Mouse (Mus musculus) CH12.LX (cell line): ENCODE measurements around the gene Amhr2. TPM values are rescaled to one million over a fixed set of nuclear protein-coding genes. Genes with fewer than 3 reads are reported as not detected.

Source experiments
- DNase-seq: peaks from one replicate; pipeline ENCODE4 v3.0.0-alpha.2; 2013; ENCODE audit errors: extremely low read depth
- H3K27ac ChIP-seq: 2 replicates; pipeline ENCODE4 v1.5.1; 2012; ENCODE audit warnings: low read depth, mild to moderate bottlenecking, control low read depth, moderate library complexity; ENCODE audit not compliant: insufficient read depth
- H3K27me3 ChIP-seq: replicated peaks from 2 replicates; pipeline ENCODE3; 2012; ENCODE audit warnings: inconsistent platforms
- H3K36me3 ChIP-seq, 2 experiments: replicated peaks in 1 of 2; 2 replicates each; pipeline versions ENCODE3 to v1.6.1; 2012; ENCODE audit warnings: inconsistent platforms in 1 of 2, low read length in 1 of 2, mild to moderate bottlenecking in 1 of 2, mixed read lengths in 1 of 2, moderate library complexity in 1 of 2; ENCODE audit not compliant: control insufficient read depth in 1 of 2, insufficient read depth in 1 of 2
- H3K4me1 ChIP-seq, 2 experiments: 2 replicates each; pipeline ENCODE4 v1.6.1; 2012; ENCODE audit warnings: inconsistent platforms in 1 of 2, moderate library complexity in 1 of 2; ENCODE audit not compliant: insufficient read depth in 2 of 2, control insufficient read depth in 1 of 2
- H3K4me2 ChIP-seq: 2 replicates; pipeline ENCODE4 v1.6.1; 2012; ENCODE audit warnings: low read depth, mild to moderate bottlenecking, control low read depth; ENCODE audit not compliant: poor library complexity, insufficient read depth, severe bottlenecking
- H3K4me3 ChIP-seq, 3 experiments: fragments of 150-350 bp in 1 of 3; sonication (generic) in 1 of 3; replicated peaks in 1 of 3; 2 replicates each; pipeline versions ENCODE3 to v1.5.1; 2011 to 2012; ENCODE audit warnings: low read depth in 2 of 3, low read length in 2 of 3, mild to moderate bottlenecking in 2 of 3, moderate library complexity in 2 of 3, control low read depth in 1 of 3, improper control_type of control experiment in 1 of 3, inconsistent platforms in 1 of 3, mixed read lengths in 1 of 3; ENCODE audit not compliant: poor library complexity in 1 of 3
- H3K79me2 ChIP-seq: replicated peaks from 2 replicates; pipeline ENCODE4 v1.6.1; 2012; ENCODE audit warnings: mild to moderate bottlenecking, moderate library complexity; ENCODE audit not compliant: control insufficient read depth, poor library complexity, insufficient read depth, severe bottlenecking; ENCODE audit errors: extremely low read depth
- H3K9ac ChIP-seq: 2 replicates; pipeline ENCODE4 v1.6.1; 2012; ENCODE audit warnings: low read depth, mild to moderate bottlenecking, control low read depth, moderate library complexity; ENCODE audit not compliant: insufficient read depth
- H3K9me3 ChIP-seq: replicated peaks from 2 replicates; pipeline ENCODE3; 2012; ENCODE audit warnings: low read length, inconsistent platforms, mixed read lengths
- BHLHE40 ChIP-seq: IDR thresholded peaks from 2 replicates; pipeline ENCODE4 v1.6.1; 2011; ENCODE audit warnings: mild to moderate bottlenecking, low read depth, low read length, improper control_type of control experiment
- CHD1 ChIP-seq: IDR thresholded peaks from 2 replicates; pipeline ENCODE4 v1.6.1; 2012; ENCODE audit warnings: low read depth, low read length, improper control_type of control experiment, inconsistent platforms
- CHD2 ChIP-seq: IDR thresholded peaks from 2 replicates; pipeline ENCODE4 v1.6.1; 2011; ENCODE audit warnings: low read length, improper control_type of control experiment
- CTCF ChIP-seq, 2 experiments: IDR thresholded peaks in 1 of 2; conservative IDR thresholded peaks in 1 of 2; 2 replicates each; pipeline ENCODE4 v1.5.1; 2011 to 2012; ENCODE audit warnings: low read depth in 2 of 2, low read length in 2 of 2, improper control_type of control experiment in 1 of 2, inconsistent platforms in 1 of 2, mild to moderate bottlenecking in 1 of 2, moderate library complexity in 1 of 2
- E2F4 ChIP-seq: IDR thresholded peaks from 2 replicates; pipeline ENCODE4 v1.6.1; 2011; ENCODE audit warnings: low read depth, low read length, improper control_type of control experiment; ENCODE audit not compliant: insufficient replicate concordance
- ELF1 ChIP-seq: IDR thresholded peaks from 2 replicates; pipeline ENCODE4 v1.6.1; 2014; ENCODE audit warnings: low read depth, mild to moderate bottlenecking, inconsistent platforms, low read length, improper control_type of control experiment
- EP300 ChIP-seq: IDR thresholded peaks from 2 replicates; pipeline ENCODE4 v1.6.1; 2011; ENCODE audit warnings: low read length, improper control_type of control experiment
- ETS1 ChIP-seq: conservative IDR thresholded peaks from 2 replicates; pipeline ENCODE4 v1.6.1; 2012; ENCODE audit warnings: low read depth, mild to moderate bottlenecking, inconsistent platforms, low read length, improper control_type of control experiment, moderate library complexity
- GABPA ChIP-seq: IDR thresholded peaks from 2 replicates; pipeline ENCODE4 v1.6.1; 2012; ENCODE audit warnings: low read depth, low read length, improper control_type of control experiment, inconsistent platforms; ENCODE audit not compliant: insufficient replicate concordance
- HCFC1 ChIP-seq: IDR thresholded peaks from 2 replicates; pipeline ENCODE4 v1.6.1; 2012; ENCODE audit warnings: low read depth, mild to moderate bottlenecking, inconsistent platforms, low read length, improper control_type of control experiment
- IRF4 ChIP-seq: IDR thresholded peaks from 2 replicates; pipeline ENCODE4 v1.6.1; 2014; ENCODE audit warnings: low read depth, mild to moderate bottlenecking, inconsistent platforms, low read length, improper control_type of control experiment
- KAT2A ChIP-seq: IDR thresholded peaks from 2 replicates; pipeline ENCODE4 v1.6.1; 2012; ENCODE audit warnings: low read length, improper control_type of control experiment, inconsistent platforms; ENCODE audit not compliant: insufficient replicate concordance
- MAZ ChIP-seq: IDR thresholded peaks from 2 replicates; pipeline ENCODE4 v1.6.1; 2012; ENCODE audit warnings: low read depth, mild to moderate bottlenecking, inconsistent platforms, low read length, improper control_type of control experiment, moderate library complexity
- MEF2A ChIP-seq: IDR thresholded peaks from 2 replicates; pipeline ENCODE4 v1.6.1; 2014; ENCODE audit warnings: low read depth, mild to moderate bottlenecking, inconsistent platforms, low read length, improper control_type of control experiment, borderline replicate concordance
- MXI1 ChIP-seq: IDR thresholded peaks from 2 replicates; pipeline ENCODE4 v1.6.1; 2011; ENCODE audit warnings: mild to moderate bottlenecking, low read depth, low read length, improper control_type of control experiment
- NELFE ChIP-seq: IDR thresholded peaks from 2 replicates; pipeline ENCODE4 v1.6.1; 2011; ENCODE audit warnings: low read depth, low read length, improper control_type of control experiment
- NRF1 ChIP-seq: IDR thresholded peaks from 2 replicates; pipeline ENCODE4 v1.6.1; 2014; ENCODE audit warnings: low read depth, mild to moderate bottlenecking, inconsistent platforms, low read length, improper control_type of control experiment, moderate library complexity
- RAD21 ChIP-seq: IDR thresholded peaks from 2 replicates; pipeline ENCODE4 v1.6.1; 2011; ENCODE audit warnings: low read depth, mild to moderate bottlenecking, low read length, improper control_type of control experiment, moderate library complexity
- RCOR1 ChIP-seq: conservative IDR thresholded peaks from 2 replicates; pipeline ENCODE4 v1.6.1; 2012; ENCODE audit warnings: low read depth, mild to moderate bottlenecking, inconsistent platforms, low read length, improper control_type of control experiment
- TBP ChIP-seq: conservative IDR thresholded peaks from 2 replicates; pipeline ENCODE4 v1.6.1; 2011; ENCODE audit warnings: low read depth, low read length, improper control_type of control experiment
- TCF12 ChIP-seq: IDR thresholded peaks from 2 replicates; pipeline ENCODE4 v1.6.1; 2014; ENCODE audit warnings: low read depth, mild to moderate bottlenecking, inconsistent platforms, low read length, improper control_type of control experiment
- UBTF ChIP-seq: IDR thresholded peaks from 2 replicates; pipeline ENCODE4 v1.6.1; 2012; ENCODE audit warnings: low read depth, mild to moderate bottlenecking, inconsistent platforms, low read length, improper control_type of control experiment, moderate library complexity
- USF2 ChIP-seq: conservative IDR thresholded peaks from 2 replicates; pipeline ENCODE4 v1.6.1; 2011; ENCODE audit warnings: low read depth, low read length, improper control_type of control experiment
- ZMIZ1 ChIP-seq: IDR thresholded peaks from 2 replicates; pipeline ENCODE4 v1.6.1; 2012; ENCODE audit warnings: low read depth, mild to moderate bottlenecking, inconsistent platforms, low read length, improper control_type of control experiment
- ZNF384 ChIP-seq: IDR thresholded peaks from 2 replicates; pipeline ENCODE4 v1.6.1; 2012; ENCODE audit warnings: low read depth, low read length, improper control_type of control experiment, inconsistent platforms
- dilution Hi-C: fragments of 300-500 bp; cut with MboI; formaldehyde crosslinking; loops from 2 replicates; pipeline ENCODE4 v1.14.3; 2020; ENCODE audit warnings: low sequenced_read_pairs; ENCODE audit not compliant: extremely low pct_unique_long_range_greater_than_20kb, extremely low pct_ligation_motif_present
- in situ Hi-C: fragments of 300-500 bp; cut with MboI; formaldehyde crosslinking; loops from 3 replicates; pipeline ENCODE4 v1.14.3; 2019; ENCODE audit warnings: low sequenced_read_pairs, low pct_ligation_motif_present, low pct_unique_long_range_greater_than_20kb, mixed read lengths
- polyA plus RNA-seq: library from polyadenylated mRNA; unstranded; fragments of >175 nt; gene quantifications from 2 replicates; pipeline ENCODE4 v1.2.1, GENCODE M21; 2012; ENCODE audit warnings: low read depth; ENCODE audit not compliant: insufficient read length
- total RNA-seq, 2 experiments: library from RNA; depleted of rRNA; stranded (reverse); fragments of 300-350 nt in 1 of 2; fragments of >200 nt in 1 of 2; gene quantifications; 2 replicates each; pipeline ENCODE4 v1.2.3; 2012 to 2014

The Amhr2 gene
- total RNA-seq (2012; rRNA removed): not detected in 2 replicates
- not detected in 2 replicates for total RNA-seq (2014; rRNA removed)
- polyA plus RNA-seq: not detected in 2 replicates

DNA sequence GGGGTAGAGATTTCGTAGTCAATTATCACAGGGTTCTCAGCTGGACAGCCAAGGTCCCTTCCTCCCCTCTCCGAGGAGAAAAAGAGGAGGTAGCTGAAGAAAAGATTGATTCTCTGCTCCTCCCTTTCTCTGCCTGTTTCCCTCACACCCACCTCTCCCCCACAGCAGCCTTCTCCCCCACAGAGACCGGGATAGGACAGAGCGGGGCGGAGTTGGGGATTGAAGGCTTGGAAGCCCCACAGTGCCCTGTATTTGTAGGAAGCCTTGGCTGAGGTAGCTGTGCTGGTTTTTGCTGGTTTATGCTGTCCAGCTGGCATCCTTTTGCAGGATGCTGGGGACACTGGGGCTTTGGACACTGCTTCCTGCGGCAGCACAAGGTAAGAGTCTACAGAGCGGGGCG lies at the start of gene Amhr2:
Gene Amhr2, plus strand, starts transcription at position 222 of the 400 bp plus-strand sequence.
- DNase-seq: no peak
- Histone ChIP-seq H3K79me2 (no peaks in the 10 kb centered on the region), H3K4me2 (no peak within 1 kb of the TSS), H3K4me3 (no peak within 1 kb of the TSS), H3K4me1 (no peaks in the 10 kb centered on the region), H3K9ac (no peak within 1 kb of the TSS), H3K36me3 (no peaks in the 10 kb centered on the region), H3K27me3 (peaks cover 24% of the 10 kb centered on the region), H3K9me3 (no peaks in the 10 kb centered on the region), H3K27ac (no peak within 1 kb of the TSS)
- in situ Hi-C loops (no loop called here), dilution Hi-C loops (no loop called here)
- TF ChIP-seq ELF1: no peak
- no peak for TF ChIP-seq UBTF
- no peak for TF ChIP-seq RAD21
- TF ChIP-seq USF2: no peak

DNA sequence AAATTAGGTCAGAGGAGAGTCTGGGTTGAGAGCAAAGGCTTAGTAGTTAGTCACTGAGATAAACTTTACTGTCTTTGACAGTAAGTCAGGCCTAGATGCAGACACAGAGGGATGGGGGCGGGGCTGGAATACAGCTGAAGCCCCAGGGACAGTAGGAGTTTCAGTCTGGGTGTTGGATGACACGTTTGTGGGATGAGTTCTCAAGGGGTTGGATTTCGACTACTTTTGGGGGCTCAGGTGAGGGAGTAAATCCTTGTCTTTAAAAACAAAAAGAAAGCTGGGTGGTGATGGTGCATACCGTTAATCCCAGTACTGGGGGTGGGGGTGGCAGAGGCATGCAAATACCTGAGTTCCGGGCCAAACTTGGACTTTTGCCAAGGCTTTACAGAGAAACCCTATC lies 46.5 kb upstream of the Amhr2 start:
- no peaks in the 10 kb centered on the region for H3K36me3 ChIP-seq
- peak; percentile 48 for DNase-seq
- H3K4me1 ChIP-seq: peaks cover 5 to 29% of the 10 kb centered on the region in 2 experiments; a peak in 3 of 4 replicates
- no peak overlapping the region for H3K27ac ChIP-seq
- in situ Hi-C loops: no loop called here
- dilution Hi-C loops: no loop called here
- H3K9me3 ChIP-seq: no peaks in the 10 kb centered on the region
- H3K4me3 ChIP-seq: peak overlapping the region in 2 of 3 experiments; percentile 72 to 80
- peak overlapping the region; percentile 87 for H3K4me2 ChIP-seq
- H3K79me2 ChIP-seq: no peaks in the 10 kb centered on the region
- no peak for TF ChIP-seq E2F4
- no peak for TF ChIP-seq USF2
- no peak for TF ChIP-seq ELF1
- TF ChIP-seq HCFC1: 0 out of 2 replicates have a peak, but pooled peaks have one; percentile 11
- no peak for TF ChIP-seq ZMIZ1
- no peak; the same call in 1 of the 2 replicates for TF ChIP-seq ZNF384
- no peak for TF ChIP-seq TCF12
- peak; percentile 20; the same call in 1 of the 2 replicates for TF ChIP-seq ETS1
- TF ChIP-seq TBP: 0 out of 2 replicates have a peak, but pooled peaks have one; percentile 5
- peak; percentile 57 for TF ChIP-seq BHLHE40
- TF ChIP-seq EP300: peak; percentile 39; the same call in 1 of the 2 replicates
- 0 out of 2 replicates have a peak, but pooled peaks have one; percentile 47 for TF ChIP-seq MAZ
- TF ChIP-seq RCOR1: no peak
- 0 out of 2 replicates have a peak, but pooled peaks have one; percentile 12 for TF ChIP-seq NELFE
- TF ChIP-seq MEF2A: no peak
- TF ChIP-seq CTCF (conservative IDR thresholded peaks at IDR 0.05 in 1 of 2, IDR thresholded peaks at IDR 0.05 in 1 of 2; ENCODE audit: low read depth in 2 of 2, low read length in 2 of 2): no peak
- TF ChIP-seq KAT2A: no peak
- TF ChIP-seq CHD1: no peak
- TF ChIP-seq GABPA: no peak
- TF ChIP-seq IRF4: peak; percentile 58
- no peak for TF ChIP-seq UBTF
- peak; percentile 23; the same call in 1 of the 2 replicates for TF ChIP-seq MXI1
- TF ChIP-seq NRF1: peak; percentile 8; the same call in 1 of the 2 replicates
- TF ChIP-seq CHD2: peak; percentile 80
- H3K27me3 ChIP-seq: no peaks in the 10 kb centered on the region
- peak overlapping the region; percentile 88; the same call in 1 of the 2 replicates for H3K9ac ChIP-seq
